Comparison of ENCODE assay signal across 9 mouse cellular contexts in genomic region chr9:96428336-96429046, GRCm38 (mm10). TPM values are rescaled to one million over a fixed set of nuclear protein-coding genes. Genes with fewer than 3 reads are reported as not detected.
DNase-seq lines count a peak whose midpoint lies in the region; ATAC-seq and TF ChIP-seq lines count a peak whose summit lies in the region.
"Had no signal": no experiment of that assay in that cellular context is flagged by ENCODE, and none has a peak within 500 bp of the region (broad histone marks: within the 10 kb centered on the region; RNA-seq: fewer than 3 reads in every experiment).

No protein-coding gene starts in this region.

- H3K4me3 ChIP-seq in left cerebral cortex, adult 2 months, result 0 out of 2 replicates have a peak overlapping the region, but pooled peaks have one; percentile 5
- H3K4me3 ChIP-seq in kidney, embryonic 14.5 days (ENCODE audit: low read length), result no peak overlapping the region
- H3K4me3 ChIP-seq in hindbrain, embryonic 13.5 days, result no peak overlapping the region
- H3K4me3 ChIP-seq: neural tube, embryonic 13.5 days had no signal

- TF ChIP-seq CTCF in left cerebral cortex, adult 2 months (IDR thresholded peaks at IDR 0.05), result no peak

- H3K4me1 ChIP-seq in kidney, embryonic 14.5 days (ENCODE audit: control insufficient read depth, insufficient read depth, low read length), result no peaks in the 10 kb centered on the region
- H3K4me1 ChIP-seq in hindbrain, embryonic 13.5 days (replicated peaks), result no peaks in the 10 kb centered on the region
- H3K4me1 ChIP-seq: neural tube, embryonic 13.5 days had no signal

- H3K4me2 ChIP-seq in kidney, embryonic 14.5 days (replicated peaks; ENCODE audit: low read depth, low read length), result no peak overlapping the region
- no peak overlapping the region for H3K4me2 ChIP-seq in hindbrain, embryonic 13.5 days
- H3K4me2 ChIP-seq: neural tube, embryonic 13.5 days had no signal

- WGBS in kidney, embryonic 14.5 days, result 64% methylated on average over 17 of the region's 17 CpGs
- 88% methylated on average over 17 of the region's 17 CpGs for WGBS in hindbrain, embryonic 13.5 days

- peak; percentile 63; the same call in 1 of the 2 replicates for ATAC-seq in kidney, embryonic 14.5 days (ENCODE audit: low FRiP score, low TSS enrichment)
- ATAC-seq in hindbrain, embryonic 13.5 days (ENCODE audit: low FRiP score), result no peak

- H3K27ac ChIP-seq in left cerebral cortex, adult 2 months, result peak overlapping the region; percentile 5; the same call in 1 of the 2 replicates
- H3K27ac ChIP-seq in kidney, embryonic 14.5 days (ENCODE audit: low read depth, low read length), result peak overlapping the region; percentile 83
- H3K27ac ChIP-seq in hindbrain, embryonic 13.5 days, result no peak overlapping the region
- H3K27ac ChIP-seq: neural tube, embryonic 13.5 days had no signal

- H3K9me3 ChIP-seq in kidney, embryonic 14.5 days (ENCODE audit: control insufficient read depth, low read length), result no peaks in the 10 kb centered on the region
- no peaks in the 10 kb centered on the region for H3K9me3 ChIP-seq in hindbrain, embryonic 13.5 days
- H3K9me3 ChIP-seq: neural tube, embryonic 13.5 days had no signal

- no peaks in the 10 kb centered on the region for H3K27me3 ChIP-seq in kidney, embryonic 14.5 days (ENCODE audit: control insufficient read depth, insufficient read depth, low read length)
- no peaks in the 10 kb centered on the region for H3K27me3 ChIP-seq in hindbrain, embryonic 13.5 days
- H3K27me3 ChIP-seq: neural tube, embryonic 13.5 days had no signal

- no peaks in the 10 kb centered on the region for H3K36me3 ChIP-seq in kidney, embryonic 14.5 days (ENCODE audit: control insufficient read depth, insufficient read depth, low read length)
- no peaks in the 10 kb centered on the region for H3K36me3 ChIP-seq in hindbrain, embryonic 13.5 days
- H3K36me3 ChIP-seq: neural tube, embryonic 13.5 days had no signal

- intact Hi-C loops in left cerebral cortex, adult 2 months (cut with DNase I), result no loop called here
- intact Hi-C loops in gastrocnemius, postnatal 14 days (cut with DNase I; ENCODE audit: low total_unique reads), result no loop called here

- DNase-seq in left cerebral cortex, adult 2 months (ENCODE audit: extremely low spot score in 1 of 2, low spot score in 2 of 2), result no peak
- DNase-seq in left cerebral cortex, adult 8-10 months (ENCODE audit: low spot score in 2 of 2), result no peak
- peak; percentile 23 for DNase-seq in gastrocnemius, postnatal 14 days
- peak; percentile 37 to 45 for DNase-seq in right cerebral cortex, adult 2 months (ENCODE audit: low spot score in 2 of 2)
- no peak for DNase-seq in cerebellum, adult 8-10 months
- DNase-seq in adrenal gland, adult 8-10 months, result no peak

- H3K9ac ChIP-seq in kidney, embryonic 14.5 days (ENCODE audit: low read depth, low read length), result no peak overlapping the region
- H3K9ac ChIP-seq in hindbrain, embryonic 13.5 days, result no peak overlapping the region
- H3K9ac ChIP-seq: neural tube, embryonic 13.5 days had no signal

RNA-seq across cellular contexts. Expression of gene Rnf7, which starts 50.0 kb away (rescaled TPM):
- 10 to 100 TPM; 59.5 to 67.7 TPM for total RNA-seq in left cerebral cortex, adult 2 months (2021)
- total RNA-seq in left cerebral cortex, adult 8-10 months (2022), result 10 to 100 TPM; 53.5 to 66.5 (median 53.8) TPM
- total RNA-seq in gastrocnemius, postnatal 14 days (2021), result 10 to 100 TPM; 72.1 to 77.0 TPM
- 265 and 292 TPM in 2 replicates for polyA plus RNA-seq in kidney, embryonic 14.5 days (2014; fragmentation: Nextera tagmentation; extraction: Ambion mirVana)
- total RNA-seq in adrenal gland, adult 8-10 months (2022), result 10 to 100 TPM; 71.2 to 80.5 (median 77.9) TPM
- polyA plus RNA-seq in hindbrain, embryonic 13.5 days (2015; fragmentation: Nextera tagmentation; extraction: Ambion mirVana), result 256 and 260 TPM in 2 replicates

Comparison
In these comparisons a context has a peak if more than half of its experiments do, and no peak if none do; other contexts are left out.
1. DNase-seq: peak in gastrocnemius, postnatal 14 days (single experiment) and right cerebral cortex, adult 2 months (2 of 2); none in left cerebral cortex, adult 2 months (0 of 2), left cerebral cortex, adult 8-10 months (0 of 2), cerebellum, adult 8-10 months (single experiment) and adrenal gland, adult 8-10 months (single experiment).